Mouse (Mus musculus) layer of hippocampus, adult 9-10 months (tissue): Measurements from ENCODE around the gene Tspan18.

Experiments used
- DNase-seq: peaks from one replicate; pipeline ENCODE4 v3.0.0; 2022; ENCODE audit warnings: low spot score

Tspan18 gene

GRCm38 (mm10) chr2:93333817-93334731 is at the start of gene Tspan18:
TSS of gene Tspan18 (minus strand) at chr2:93334505.
- no peak for DNase-seq

- DNase-seq: no peak
Measured at GRCm38 (mm10) chr2:93383831-93384230, 49.5 kb upstream of the Tspan18 start.

- DNase-seq: no peak
Measured at GRCm38 (mm10) chr2:93380680-93381089, 46.4 kb upstream of the Tspan18 start.

GRCm38 (mm10) chr2:93377797-93378196 is 43.5 kb upstream of the Tspan18 start:
- DNase-seq: no peak

GRCm38 (mm10) chr2:93377157-93377556 is 42.9 kb upstream of the Tspan18 start:
- DNase-seq: no peak

- DNase-seq: no peak
Measured at GRCm38 (mm10) chr2:93372872-93373271, 38.6 kb upstream of the Tspan18 start.

GRCm38 (mm10) chr2:93372097-93372571 is 37.8 kb upstream of the Tspan18 start:
- no peak for DNase-seq

- DNase-seq: no peak
Measured at GRCm38 (mm10) chr2:93368954-93369353, 34.6 kb upstream of the Tspan18 start.

- no peak for DNase-seq
Measured at GRCm38 (mm10) chr2:93367962-93368361, 33.7 kb upstream of the Tspan18 start.

GRCm38 (mm10) chr2:93365411-93365810 is 31.1 kb upstream of the Tspan18 start:
- DNase-seq: no peak

- no peak for DNase-seq
Measured at GRCm38 (mm10) chr2:93364951-93365350, 30.6 kb upstream of the Tspan18 start.

- no peak for DNase-seq
Measured at GRCm38 (mm10) chr2:93361454-93361853, 27.1 kb upstream of the Tspan18 start.

- DNase-seq: no peak
Measured at GRCm38 (mm10) chr2:93360310-93360709, 26.0 kb upstream of the Tspan18 start.

- DNase-seq: no peak
Measured at GRCm38 (mm10) chr2:93357391-93357790, 23.1 kb upstream of the Tspan18 start.

GRCm38 (mm10) chr2:93355845-93356244 is 21.5 kb upstream of the Tspan18 start:
- no peak for DNase-seq

GRCm38 (mm10) chr2:93354621-93355020 is 20.3 kb upstream of the Tspan18 start:
- DNase-seq: no peak

- no peak for DNase-seq
Measured at GRCm38 (mm10) chr2:93353725-93354124, 19.4 kb upstream of the Tspan18 start.

GRCm38 (mm10) chr2:93352915-93353685 is 18.8 kb upstream of the Tspan18 start:
- DNase-seq: no peak

GRCm38 (mm10) chr2:93351352-93351751 is 17.0 kb upstream of the Tspan18 start:
- DNase-seq: no peak

- DNase-seq: no peak
Measured at GRCm38 (mm10) chr2:93347018-93347417, 12.7 kb upstream of the Tspan18 start.

- no peak for DNase-seq
Measured at GRCm38 (mm10) chr2:93346609-93347008, 12.3 kb upstream of the Tspan18 start.

GRCm38 (mm10) chr2:93345663-93346268 is 11.5 kb upstream of the Tspan18 start:
- DNase-seq: no peak
